Mouse (Mus musculus): ENCODE data around the gene Serhl. TPM values are rescaled to one million over a fixed set of nuclear protein-coding genes. Genes with fewer than 3 reads are reported as not detected.
A peak's percentile ranks its signal among the peaks of the same experiment; 100 is the strongest.

Serhl gene
- total and polyA plus RNA-seq, 2 experiments: 58.1 to 80.6 TPM

DNA sequence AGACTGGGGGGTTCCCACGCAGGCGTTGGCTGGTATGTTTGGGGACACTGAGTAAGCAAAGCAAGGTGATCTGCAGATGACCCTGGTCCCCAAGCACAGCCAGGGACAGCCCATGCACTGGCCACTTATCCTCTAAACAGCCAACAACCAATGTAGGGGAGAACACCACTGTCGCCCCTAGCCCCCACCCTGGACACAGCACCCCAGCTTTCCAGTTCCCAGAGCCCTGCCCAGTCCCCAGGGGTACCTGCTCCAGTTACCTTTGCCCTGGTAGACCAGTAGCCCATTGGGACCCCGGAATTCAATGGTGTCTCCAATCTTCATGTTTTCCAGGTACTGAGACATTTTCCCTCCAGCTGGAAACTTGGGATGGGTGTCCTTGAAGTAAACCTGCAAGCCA lies 71.3 kb downstream of the Serhl start:
- 93% methylated on average over 4 of the region's 4 CpGs for WGBS
- Histone ChIP-seq H3K4me1 (ENCODE audit: control insufficient read depth, insufficient read depth, low read length) (peaks cover 48% of the 10 kb centered on the region), H3K79me2 (ENCODE audit: control insufficient read depth, insufficient read depth, low read length) (peaks cover 9% of the 10 kb centered on the region; the same call in 1 of the 2 replicates), H3K9ac (ENCODE audit: low read depth, low read length) (no peak overlapping the region), H3K36me3 (ENCODE audit: control insufficient read depth, insufficient read depth, low read length) (peaks cover 25% of the 10 kb centered on the region), H3K4me3 (ENCODE audit: insufficient read depth, low read depth, low read length) (no peak overlapping the region), H3K27me3 (ENCODE audit: control insufficient read depth, insufficient read depth, low read length) (no peaks in the 10 kb centered on the region), H3K27ac (replicated peaks; ENCODE audit: insufficient read depth, low read depth, low read length) (peak overlapping the region; percentile 24; the same call in 1 of the 2 replicates)
- DNase-seq (ENCODE audit: extremely low read depth, low read depth, low spot score): no peak
- no peak for TF ChIP-seq POLR2A (IDR thresholded peaks at IDR 0.05; ENCODE audit: extremely low read depth, insufficient read depth, low read length)
- no peak for TF ChIP-seq CTCF (IDR thresholded peaks at IDR 0.05; ENCODE audit: low read depth, low read length)

DNA sequence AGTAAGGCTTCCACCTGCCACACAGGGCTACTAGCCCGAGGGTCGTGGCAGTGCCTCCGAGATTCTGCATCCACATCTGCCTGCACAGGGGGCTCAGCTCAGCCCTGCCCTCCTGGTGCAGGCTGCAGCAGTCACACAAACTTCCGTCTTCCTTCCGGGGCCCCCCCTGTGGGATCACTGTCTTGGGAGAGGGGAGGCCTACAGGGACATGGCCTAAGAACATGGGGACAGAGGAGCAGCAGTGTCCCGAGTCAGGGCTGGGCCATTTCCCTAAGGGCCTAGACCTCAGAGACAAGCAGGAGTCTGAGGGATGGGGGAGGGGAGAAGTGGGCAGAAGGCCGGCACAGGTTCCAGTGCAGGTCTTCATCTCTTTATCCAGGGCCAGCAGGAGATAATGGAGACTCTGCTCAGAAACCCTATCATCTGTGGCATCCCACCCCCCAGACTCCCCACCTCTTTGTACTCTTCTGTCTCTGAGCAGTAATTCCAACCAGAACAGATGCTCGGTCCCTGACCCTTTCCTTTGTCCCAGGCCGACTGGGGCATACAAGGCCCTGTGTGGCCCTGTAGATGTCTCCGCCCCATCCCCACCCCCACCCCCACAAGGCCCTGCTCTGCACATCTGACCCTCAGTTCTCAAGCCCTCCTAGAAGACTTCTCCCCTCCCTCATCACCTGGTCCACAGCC lies 71.9 kb downstream of the Serhl start:
- Histone ChIP-seq H3K4me3 (ENCODE audit: insufficient read depth, low read depth, low read length) (no peak overlapping the region), H3K79me2 (ENCODE audit: control insufficient read depth, insufficient read depth, low read length) (peaks cover 12% of the 10 kb centered on the region; the same call in 1 of the 2 replicates), H3K36me3 (ENCODE audit: control insufficient read depth, insufficient read depth, low read length) (peaks cover 26% of the 10 kb centered on the region), H3K27ac (replicated peaks; ENCODE audit: insufficient read depth, low read depth, low read length) (peak overlapping the region; percentile 24), H3K27me3 (ENCODE audit: control insufficient read depth, insufficient read depth, low read length) (no peaks in the 10 kb centered on the region), H3K4me1 (ENCODE audit: control insufficient read depth, insufficient read depth, low read length) (peaks cover 48% of the 10 kb centered on the region), H3K9ac (ENCODE audit: low read depth, low read length) (no peak overlapping the region)
- no peak for DNase-seq (ENCODE audit: extremely low read depth, low read depth, low spot score)
- 83% methylated on average over 10 of the region's 10 CpGs for WGBS
- TF ChIP-seq POLR2A (IDR thresholded peaks at IDR 0.05; ENCODE audit: extremely low read depth, insufficient read depth, low read length) (no peak), CTCF (IDR thresholded peaks at IDR 0.05; ENCODE audit: low read depth, low read length) (no peak)

DNA sequence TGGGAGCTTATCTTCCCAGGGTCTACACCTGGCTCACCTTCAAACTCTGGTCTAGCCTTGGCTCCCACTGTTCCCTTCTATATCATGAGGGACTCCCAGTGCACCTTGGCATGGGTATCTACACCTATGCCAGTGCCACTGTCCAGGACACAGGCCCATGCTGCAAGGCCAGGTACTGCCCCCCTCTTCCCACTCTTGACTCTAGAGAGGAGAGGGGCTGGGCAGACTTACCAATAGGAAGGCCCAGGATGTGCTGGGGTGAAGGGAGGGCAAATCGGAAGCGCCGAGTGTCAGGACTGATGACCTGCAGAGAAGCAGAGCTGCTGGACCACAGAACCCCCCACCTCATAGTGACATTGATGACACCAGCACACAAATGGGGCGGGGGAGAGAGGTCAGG lies 72.7 kb downstream of the Serhl start:
- Histone ChIP-seq H3K36me3 (ENCODE audit: control insufficient read depth, insufficient read depth, low read length) (peaks cover 26% of the 10 kb centered on the region), H3K4me1 (ENCODE audit: control insufficient read depth, insufficient read depth, low read length) (peaks cover 47% of the 10 kb centered on the region), H3K27ac (replicated peaks; ENCODE audit: insufficient read depth, low read depth, low read length) (peak overlapping the region; percentile 84), H3K9ac (ENCODE audit: low read depth, low read length) (peak overlapping the region; percentile 59), H3K27me3 (ENCODE audit: control insufficient read depth, insufficient read depth, low read length) (no peaks in the 10 kb centered on the region), H3K79me2 (ENCODE audit: control insufficient read depth, insufficient read depth, low read length) (peaks cover 18% of the 10 kb centered on the region; the same call in 1 of the 2 replicates), H3K4me3 (ENCODE audit: insufficient read depth, low read depth, low read length) (no peak overlapping the region)
- no peak for TF ChIP-seq CTCF (IDR thresholded peaks at IDR 0.05; ENCODE audit: low read depth, low read length)
- no peak for TF ChIP-seq POLR2A (IDR thresholded peaks at IDR 0.05; ENCODE audit: extremely low read depth, insufficient read depth, low read length)
- 68% methylated on average over 4 of the region's 4 CpGs for WGBS
- DNase-seq (ENCODE audit: extremely low read depth, low read depth, low spot score): no peak

GRCm38 (mm10) chr15:83162818-83163485 lies 73.6 kb downstream of the Serhl start:
- WGBS: 30% methylated on average over 11 of the region's 11 CpGs
- peak overlapping the region; percentile 37; the same call in 1 of the 2 replicates for H3K4me3 ChIP-seq (ENCODE audit: insufficient read depth, low read depth, low read length)
- H3K36me3 ChIP-seq (ENCODE audit: control insufficient read depth, insufficient read depth, low read length): peaks cover 26% of the 10 kb centered on the region
- H3K27ac ChIP-seq (replicated peaks; ENCODE audit: insufficient read depth, low read depth, low read length): peak overlapping the region; percentile 84
- TF ChIP-seq POLR2A (IDR thresholded peaks at IDR 0.05; ENCODE audit: extremely low read depth, insufficient read depth, low read length): no peak
- no peak for TF ChIP-seq CTCF (IDR thresholded peaks at IDR 0.05; ENCODE audit: low read depth, low read length)
- peaks cover 49% of the 10 kb centered on the region for H3K4me1 ChIP-seq (ENCODE audit: control insufficient read depth, insufficient read depth, low read length)
- H3K27me3 ChIP-seq (ENCODE audit: control insufficient read depth, insufficient read depth, low read length): no peaks in the 10 kb centered on the region
- DNase-seq (ENCODE audit: extremely low read depth, low read depth, low spot score): peak; percentile 93
- H3K9ac ChIP-seq (ENCODE audit: low read depth, low read length): peak overlapping the region; percentile 59
- H3K79me2 ChIP-seq (ENCODE audit: control insufficient read depth, insufficient read depth, low read length): peaks cover 27% of the 10 kb centered on the region; the same call in 1 of the 2 replicates

DNA sequence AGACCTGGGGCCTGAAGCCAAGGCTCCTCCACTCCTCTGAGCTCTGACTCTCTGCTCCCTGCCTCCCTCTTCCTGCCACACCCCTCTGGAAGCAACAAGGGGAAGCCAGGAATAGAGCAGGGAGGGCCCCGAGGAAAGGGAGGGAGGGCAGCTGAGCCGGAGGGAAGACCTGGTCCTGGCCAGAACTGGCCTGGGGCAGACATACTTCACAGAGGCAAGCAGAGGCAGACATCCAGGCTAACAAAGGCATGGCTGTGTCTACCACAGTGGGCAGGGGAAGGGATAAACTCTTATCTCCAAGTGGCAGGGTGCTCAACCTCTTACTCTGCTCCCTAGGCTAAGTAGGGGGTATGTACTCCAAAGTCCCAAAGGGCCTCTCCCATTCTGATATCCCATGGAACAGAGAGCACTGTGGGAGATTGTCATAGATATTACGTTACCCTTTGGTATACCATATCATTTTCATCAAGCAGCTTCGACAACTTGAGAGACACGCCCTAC lies 75.7 kb downstream of the Serhl start:
- Histone ChIP-seq H3K9ac (ENCODE audit: low read depth, low read length) (0 out of 2 replicates have a peak overlapping the region, but pooled peaks have one; percentile 4), H3K4me3 (ENCODE audit: insufficient read depth, low read depth, low read length) (no peak overlapping the region), H3K79me2 (ENCODE audit: control insufficient read depth, insufficient read depth, low read length) (peaks cover 33% of the 10 kb centered on the region; the same call in 1 of the 2 replicates), H3K27ac (replicated peaks; ENCODE audit: insufficient read depth, low read depth, low read length) (peak overlapping the region; percentile 33; the same call in 1 of the 2 replicates), H3K27me3 (ENCODE audit: control insufficient read depth, insufficient read depth, low read length) (no peaks in the 10 kb centered on the region), H3K4me1 (ENCODE audit: control insufficient read depth, insufficient read depth, low read length) (peaks cover 53% of the 10 kb centered on the region), H3K36me3 (ENCODE audit: control insufficient read depth, insufficient read depth, low read length) (peaks cover 14% of the 10 kb centered on the region)
- DNase-seq (ENCODE audit: extremely low read depth, low read depth, low spot score): no peak
- WGBS: 66% methylated on average over 5 of the region's 5 CpGs
- no peak for TF ChIP-seq CTCF (IDR thresholded peaks at IDR 0.05; ENCODE audit: low read depth, low read length)
- TF ChIP-seq POLR2A (IDR thresholded peaks at IDR 0.05; ENCODE audit: extremely low read depth, insufficient read depth, low read length): no peak
